Mouse (Mus musculus) kidney, embryonic 14.5 days (tissue): ENCODE measurements at regions not wholly inside any gene's neighbourhood (a gene's known extent, or its start where the extent isn't known, plus 50 kb on each side); places are given as distances from the start of the nearest gene placed in this dataset.

ENCODE experiments used
- ATAC-seq: fragments of 200-750 bp; cut with Nextera tagmentation; 2 replicates; pipeline ENCODE4 v1.8.0; 2017; ENCODE audit warnings: moderate number of reproducible peaks, mild to moderate bottlenecking, moderate TSS enrichment, moderate library complexity; ENCODE audit not compliant: low FRiP score, low TSS enrichment
- H3K27ac ChIP-seq: fragments of 300-500 bp; sonication (generic); 2 replicates; pipeline ENCODE4 v1.5.1; 2014; ENCODE audit warnings: low read depth, mild to moderate bottlenecking, low read length, moderate library complexity, mixed read lengths
- H3K27me3 ChIP-seq: fragments of 300-500 bp; sonication (generic); 2 replicates; pipeline ENCODE4 v1.6.1; 2014; ENCODE audit warnings: mild to moderate bottlenecking, low read length; ENCODE audit not compliant: control insufficient read depth, insufficient read depth
- H3K36me3 ChIP-seq: fragments of 300-500 bp; sonication (generic); 2 replicates; pipeline ENCODE4 v1.6.1; 2014; ENCODE audit warnings: low read length, mixed read lengths; ENCODE audit not compliant: control insufficient read depth, insufficient read depth
- H3K4me1 ChIP-seq: fragments of 300-500 bp; sonication (generic); 2 replicates; pipeline ENCODE4 v1.6.1; 2014; ENCODE audit warnings: low read length, mixed read lengths; ENCODE audit not compliant: control insufficient read depth, insufficient read depth
- H3K4me2 ChIP-seq: fragments of 300-500 bp; sonication (generic); replicated peaks from 2 replicates; pipeline ENCODE4 v1.6.1; 2014; ENCODE audit warnings: low read depth, mild to moderate bottlenecking, low read length
- H3K4me3 ChIP-seq: fragments of 300-500 bp; sonication (generic); 2 replicates; pipeline ENCODE4 v1.5.1; 2014; ENCODE audit warnings: mild to moderate bottlenecking, low read length
- H3K9ac ChIP-seq: fragments of 300-500 bp; sonication (generic); 2 replicates; pipeline ENCODE4 v1.6.1; 2014; ENCODE audit warnings: low read depth, mild to moderate bottlenecking, low read length, moderate library complexity
- H3K9me3 ChIP-seq: fragments of 300-500 bp; sonication (generic); 2 replicates; pipeline ENCODE4 v1.6.1; 2016; ENCODE audit warnings: low read length; ENCODE audit not compliant: control insufficient read depth
- WGBS: fragments of 180-500 bp; shearing (Covaris S2); extraction: QIAGEN DNeasy Blood & Tissue Kit; methylation state at CpG from one replicate; pipeline ENCODE4 v1.1.7; 2014; 5-methylcytosine and 5-hydroxymethylcytosine counted together

DNA sequence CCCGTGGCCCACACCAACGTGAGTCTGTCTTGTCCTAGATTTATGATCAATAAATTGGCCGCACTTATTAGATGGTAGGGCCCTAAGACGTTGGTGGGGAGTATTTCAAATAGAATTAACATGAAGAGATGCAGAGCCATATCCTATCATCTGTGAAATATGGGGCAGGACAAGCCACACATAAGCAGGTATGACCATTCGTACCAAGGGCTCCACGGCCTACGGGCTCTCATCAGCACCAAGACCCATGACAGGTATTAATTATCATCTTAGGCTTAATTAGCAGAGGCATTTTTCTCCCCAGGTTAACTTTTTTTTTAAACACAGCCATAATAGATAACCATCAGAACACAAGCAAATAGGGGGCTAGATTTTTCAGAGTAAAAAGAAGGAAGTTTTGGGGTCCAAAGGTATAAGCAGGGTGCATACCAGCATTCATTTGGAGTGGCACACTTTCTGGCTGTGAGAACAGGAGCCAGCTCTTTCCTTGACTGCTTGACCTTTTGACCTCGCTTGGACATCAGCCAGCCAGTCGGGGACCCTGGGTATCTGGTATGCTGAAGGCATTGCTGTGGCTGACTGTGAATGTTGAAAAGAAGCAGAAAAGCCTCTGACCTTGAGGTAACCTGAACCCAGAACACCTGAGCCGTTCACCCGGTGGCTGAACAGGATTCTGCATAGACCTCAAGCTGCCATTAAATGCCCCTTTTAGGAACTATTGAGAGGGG lies 185.8 kb downstream of the Snx10 start:
- no peak overlapping the region for H3K4me3 ChIP-seq
- no peaks in the 10 kb centered on the region for H3K9me3 ChIP-seq
- H3K27me3 ChIP-seq, result no peaks in the 10 kb centered on the region
- peaks cover 34% of the 10 kb centered on the region for H3K4me1 ChIP-seq
- ATAC-seq, result 0 out of 2 replicates have a peak, but pooled peaks have one; percentile 12
- 19% methylated on average over 11 of the region's 11 CpGs for WGBS
- no peak overlapping the region for H3K27ac ChIP-seq
- no peak overlapping the region for H3K9ac ChIP-seq
- no peaks in the 10 kb centered on the region for H3K36me3 ChIP-seq
- H3K4me2 ChIP-seq, result no peak overlapping the region

DNA sequence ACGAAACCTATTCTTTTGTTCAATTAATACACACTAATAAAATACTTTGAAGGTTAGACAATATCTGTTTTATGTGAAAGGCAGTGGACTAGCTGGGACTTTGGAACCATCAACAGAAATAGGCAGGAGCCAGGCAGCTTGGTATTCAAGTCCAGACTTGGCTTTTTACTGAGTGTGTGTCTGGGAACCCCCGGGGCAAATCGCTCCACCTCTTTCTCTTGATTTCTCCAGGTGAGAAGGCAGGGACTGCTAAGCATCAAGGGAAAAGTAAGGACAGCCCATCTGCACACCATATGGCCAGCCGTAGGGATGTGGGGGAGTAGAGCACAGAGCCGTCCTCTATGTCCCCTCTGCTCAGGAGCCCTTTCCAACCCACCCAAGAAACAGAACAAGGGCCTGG lies 186.5 kb downstream of the Snx10 start:
- Histone ChIP-seq H3K4me3 (no peak overlapping the region), H3K27ac (no peak overlapping the region), H3K4me2 (no peak overlapping the region), H3K27me3 (no peaks in the 10 kb centered on the region), H3K36me3 (no peaks in the 10 kb centered on the region), H3K9ac (no peak overlapping the region), H3K9me3 (no peaks in the 10 kb centered on the region), H3K4me1 (peaks cover 34% of the 10 kb centered on the region)
- WGBS, result 55% methylated on average over 5 of the region's 5 CpGs
- no peak for ATAC-seq

DNA sequence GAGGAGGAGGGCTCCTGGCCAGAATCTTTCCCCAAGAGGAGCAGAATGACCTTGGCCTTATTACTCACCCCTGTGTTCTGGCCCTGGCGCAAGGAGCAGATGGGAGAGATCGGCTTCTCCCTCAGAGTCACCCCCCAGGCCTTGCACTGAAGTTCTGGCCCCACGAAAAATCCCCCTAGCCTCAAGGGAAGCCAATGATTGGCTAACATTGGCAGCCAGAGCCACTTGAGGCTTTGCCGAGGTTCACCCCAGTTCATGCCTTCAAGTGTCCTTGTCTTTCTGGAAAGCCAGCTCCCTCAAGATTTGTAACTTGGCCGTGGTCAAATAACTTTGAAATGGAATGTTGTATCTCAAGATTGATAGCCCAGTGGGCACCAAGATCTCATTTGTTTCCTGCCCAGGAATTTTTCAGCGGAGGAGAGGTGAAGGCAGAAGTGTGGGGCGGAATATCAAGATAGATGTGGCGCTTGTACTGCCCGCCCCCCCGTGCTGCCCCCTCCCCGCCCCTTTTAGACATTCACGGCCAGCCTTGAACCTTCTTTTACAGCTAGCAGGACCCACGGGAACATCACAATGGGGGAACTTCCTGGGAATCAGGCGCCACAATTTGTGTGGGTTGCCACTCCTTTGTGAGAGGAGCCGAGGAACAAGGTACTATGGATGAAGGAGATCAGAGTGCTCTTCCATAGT lies 187.4 kb downstream of the Snx10 start:
- no peaks in the 10 kb centered on the region for H3K9me3 ChIP-seq
- H3K27ac ChIP-seq, result no peak overlapping the region
- no peak for ATAC-seq
- peaks cover 34% of the 10 kb centered on the region for H3K4me1 ChIP-seq
- no peaks in the 10 kb centered on the region for H3K36me3 ChIP-seq
- H3K27me3 ChIP-seq, result no peaks in the 10 kb centered on the region
- no peak overlapping the region for H3K9ac ChIP-seq
- no peak overlapping the region for H3K4me3 ChIP-seq
- H3K4me2 ChIP-seq, result no peak overlapping the region
- 66% methylated on average over 15 of the region's 15 CpGs for WGBS

DNA sequence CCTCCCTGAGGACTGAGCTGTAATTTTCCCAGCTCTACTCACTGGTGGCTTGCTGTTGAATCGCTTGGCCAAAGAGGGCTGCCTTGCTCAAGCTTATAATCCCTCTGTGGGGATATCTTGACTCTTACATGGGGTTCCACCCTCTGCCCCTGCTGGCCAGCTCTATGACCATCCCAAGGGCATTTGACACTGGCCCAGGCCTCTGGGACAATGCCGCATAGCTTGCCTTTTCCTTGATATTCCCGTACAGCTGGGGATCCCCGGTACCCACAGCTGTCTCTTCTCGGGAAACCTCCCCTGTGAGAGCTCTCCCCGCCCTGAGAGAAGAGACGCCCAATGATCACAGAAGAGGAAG lies 187.9 kb downstream of the Snx10 start:
- Histone ChIP-seq H3K9ac (no peak overlapping the region), H3K27me3 (no peaks in the 10 kb centered on the region), H3K4me3 (no peak overlapping the region), H3K36me3 (no peaks in the 10 kb centered on the region), H3K4me1 (peaks cover 34% of the 10 kb centered on the region), H3K4me2 (no peak overlapping the region), H3K27ac (no peak overlapping the region), H3K9me3 (no peaks in the 10 kb centered on the region)
- ATAC-seq, result no peak
- 80% methylated on average over 7 of the region's 7 CpGs for WGBS

DNA sequence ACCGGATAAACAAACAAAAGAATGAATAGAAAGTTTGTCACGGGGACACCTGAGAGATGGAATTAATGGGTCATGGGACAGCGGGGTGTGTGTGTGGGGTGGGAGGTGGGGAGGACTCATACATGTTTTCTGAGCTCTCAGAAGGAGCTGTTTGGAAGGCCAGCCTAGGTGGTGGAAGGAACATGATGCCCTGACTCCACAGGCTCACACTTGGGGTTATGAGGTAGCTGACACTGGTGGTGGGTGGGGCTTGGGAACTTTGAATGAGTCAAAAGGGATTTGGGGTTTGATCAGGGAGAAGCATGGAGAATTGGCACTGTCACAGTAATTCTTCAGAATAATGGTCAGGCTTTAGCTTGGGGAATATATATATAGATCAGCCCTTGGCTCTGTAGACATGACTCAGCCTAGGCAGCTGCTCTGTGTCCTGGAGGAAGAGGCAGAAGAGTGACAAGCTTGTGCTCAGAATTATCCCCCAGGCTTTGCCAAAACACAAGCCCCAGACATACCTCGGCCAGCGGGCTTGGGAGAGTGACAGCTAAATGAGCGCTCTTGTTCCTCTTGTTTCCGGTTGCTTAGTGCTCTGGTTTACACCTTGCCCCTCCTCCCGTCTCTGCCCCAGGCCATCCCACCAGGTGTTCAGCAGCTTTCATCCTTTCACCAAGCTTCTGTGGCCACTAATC lies 191.6 kb downstream of the Snx10 start:
- no peak overlapping the region for H3K4me2 ChIP-seq
- H3K4me3 ChIP-seq, result no peak overlapping the region
- peaks cover 10% of the 10 kb centered on the region for H3K4me1 ChIP-seq
- no peak for ATAC-seq
- no peak overlapping the region for H3K9ac ChIP-seq
- H3K36me3 ChIP-seq, result no peaks in the 10 kb centered on the region
- no peak overlapping the region for H3K27ac ChIP-seq
- no peaks in the 10 kb centered on the region for H3K9me3 ChIP-seq
- 20% methylated on average over 8 of the region's 8 CpGs for WGBS
- H3K27me3 ChIP-seq, result no peaks in the 10 kb centered on the region

- H3K9me3 ChIP-seq, result no peaks in the 10 kb centered on the region
- WGBS, result 66% methylated on average over 7 of the region's 7 CpGs
- ATAC-seq, result no peak
Measured at GRCm38 (mm10) chr6:51717386-51717785, 193.7 kb downstream of the Snx10 start.

GRCm38 (mm10) chr6:51720705-51721104 lies 197.0 kb downstream of the Snx10 start:
- no peak overlapping the region for H3K9ac ChIP-seq
- no peaks in the 10 kb centered on the region for H3K36me3 ChIP-seq
- ATAC-seq, result peak; percentile 64
- no peaks in the 10 kb centered on the region for H3K27me3 ChIP-seq
- no peak overlapping the region for H3K4me3 ChIP-seq
- H3K9me3 ChIP-seq, result no peaks in the 10 kb centered on the region
- H3K27ac ChIP-seq, result no peak overlapping the region
- WGBS, result 55% methylated on average over 7 of the region's 7 CpGs
- no peaks in the 10 kb centered on the region for H3K4me1 ChIP-seq
- no peak overlapping the region for H3K4me2 ChIP-seq

More at GRCm38 (mm10) chr6:51717386-51717785, 193.7 kb downstream of the Snx10 start:
- Histone ChIP-seq H3K4me1 (no peaks in the 10 kb centered on the region; the same call in 1 of the 2 replicates), H3K4me2 (no peak overlapping the region), H3K27ac (no peak overlapping the region), H3K36me3 (no peaks in the 10 kb centered on the region), H3K9ac (no peak overlapping the region), H3K27me3 (no peaks in the 10 kb centered on the region), H3K4me3 (no peak overlapping the region)

DNA sequence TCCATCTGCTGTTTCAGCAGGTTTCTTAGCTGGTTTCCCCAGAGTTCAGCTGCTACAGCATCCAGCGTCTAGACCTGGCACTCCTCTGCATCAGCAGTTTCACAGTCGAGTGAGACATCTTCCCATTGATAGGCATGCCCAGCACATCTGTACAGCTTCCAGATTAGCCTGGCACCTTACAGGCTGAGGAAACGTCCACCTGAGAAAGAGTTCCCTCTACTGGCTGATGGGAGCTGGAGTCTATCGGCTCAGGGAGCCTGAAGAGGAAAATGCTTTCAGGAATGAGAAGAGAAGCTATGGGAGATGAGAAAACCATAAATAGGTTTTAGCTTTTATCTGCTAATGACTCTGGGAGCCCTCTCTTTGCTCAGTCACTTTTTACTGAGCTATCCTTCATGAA lies 199.4 kb downstream of the Snx10 start:
- H3K9ac ChIP-seq, result no peak overlapping the region
- WGBS, result 35% methylated on average over 4 of the region's 4 CpGs
- H3K27me3 ChIP-seq, result no peaks in the 10 kb centered on the region
- no peaks in the 10 kb centered on the region for H3K9me3 ChIP-seq
- no peak for ATAC-seq
- H3K4me3 ChIP-seq, result no peak overlapping the region
- H3K4me1 ChIP-seq, result no peaks in the 10 kb centered on the region
- H3K4me2 ChIP-seq, result no peak overlapping the region
- H3K36me3 ChIP-seq, result no peaks in the 10 kb centered on the region
- no peak overlapping the region for H3K27ac ChIP-seq

GRCm38 (mm10) chr6:51727191-51727590 lies 203.5 kb downstream of the Snx10 start:
- H3K9me3 ChIP-seq, result no peaks in the 10 kb centered on the region
- no peak overlapping the region for H3K4me3 ChIP-seq
- no peak for ATAC-seq
- H3K36me3 ChIP-seq, result no peaks in the 10 kb centered on the region
- no peaks in the 10 kb centered on the region for H3K4me1 ChIP-seq
- WGBS, result 78% methylated on average over 8 of the region's 8 CpGs
- no peak overlapping the region for H3K9ac ChIP-seq
- no peak overlapping the region for H3K4me2 ChIP-seq
- no peaks in the 10 kb centered on the region for H3K27me3 ChIP-seq
- no peak overlapping the region for H3K27ac ChIP-seq
